Mouse (Mus musculus): ENCODE results near the gene Fgr.

Fgr gene

DNA sequence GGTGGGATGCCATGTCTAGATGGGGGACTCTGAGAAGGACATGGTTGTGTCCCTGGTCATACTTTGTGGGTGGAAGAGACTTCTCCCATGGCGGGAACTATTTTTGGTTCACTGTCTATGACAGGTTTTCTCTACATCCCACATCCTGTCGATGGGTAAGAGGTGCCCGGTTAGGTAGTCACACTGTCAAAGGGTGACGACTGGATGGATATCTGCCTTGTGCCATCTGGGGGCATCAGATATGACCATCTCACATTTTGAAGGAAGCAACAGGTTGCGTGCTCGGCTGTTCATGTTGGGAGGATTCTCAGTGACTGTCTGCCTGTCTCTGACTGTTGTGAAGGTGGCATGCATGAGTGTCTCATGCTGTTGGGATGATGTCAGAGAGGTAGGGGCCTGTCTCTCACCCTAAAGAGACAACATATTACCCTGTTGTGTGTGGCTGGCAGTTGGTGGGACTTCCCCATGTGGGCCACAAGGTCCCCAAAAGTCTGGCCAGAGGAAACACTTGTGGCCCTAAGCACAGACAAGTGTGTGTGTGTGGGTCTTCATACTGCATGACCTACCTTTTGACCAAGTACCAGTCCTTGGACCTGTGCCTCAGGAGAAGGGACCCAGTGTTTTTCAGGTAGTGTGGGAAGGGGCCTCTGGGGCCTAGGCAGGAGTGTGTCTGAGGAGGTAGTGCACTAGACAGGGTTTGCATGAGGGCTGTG lies 77.1 kb downstream of the Fgr start:
- no peak for DNase-seq (ENCODE audit: low read depth, low spot score)

DNA sequence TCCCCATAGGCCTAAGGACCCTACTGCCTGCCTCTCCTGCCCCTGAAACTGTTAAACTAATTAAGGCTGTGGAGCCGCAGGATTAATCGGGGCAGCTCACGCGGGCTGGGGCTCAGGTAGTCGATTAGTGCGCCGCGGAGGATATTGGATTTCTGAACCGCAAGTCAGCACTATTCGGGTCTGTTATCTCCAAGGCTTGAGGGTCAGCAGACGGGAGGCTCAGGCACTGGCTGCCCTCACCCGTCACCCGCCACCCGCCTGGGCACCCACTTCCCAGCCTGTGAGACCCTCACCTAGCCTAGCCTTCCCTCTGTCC lies 77.6 kb downstream of the Fgr start:
- DNase-seq (ENCODE audit: low read depth, low spot score): no peak
